Mouse (Mus musculus) embryonic fibroblast, embryonic 13.5 days (primary cell): ENCODE measurements around the gene Taar3.

Experiments used
- CTCF ChIP-seq: IDR thresholded peaks from 2 replicates; pipeline ENCODE4 v1.5.1; 2011; ENCODE audit warnings: mild to moderate bottlenecking, control low read depth, low read length, moderate library complexity, borderline replicate concordance; ENCODE audit not compliant: insufficient read depth
- POLR2A ChIP-seq: IDR thresholded peaks from 2 replicates; pipeline ENCODE4 v1.6.1; 2011; ENCODE audit warnings: low read depth, mild to moderate bottlenecking, control low read depth, low read length, moderate library complexity

- TF ChIP-seq POLR2A (no peak), CTCF (no peak)
These were observed 6.9 kb upstream of the Taar3 start for GRCm38 (mm10) chr10:23942465-23942864.
